Mouse (Mus musculus): ENCODE measurements around the gene Atp13a4. TPM values are rescaled to one million over a fixed set of nuclear protein-coding genes. Genes with fewer than 3 reads are reported as not detected.

Gene Atp13a4
- polyA plus RNA-seq, 1 experiment from 2014 or later, result not detected

- no peak within 1 kb of the TSS for H3K4me3 ChIP-seq
- ATAC-seq (ENCODE audit: low FRiP score, low read depth), result no peak
- WGBS, result 74% methylated on average over 4 of the region's 4 CpGs
Observed at GRCm38 (mm10) chr16:29378458-29378857, 166.2 kb downstream of the Atp13a4 start, which contains the start of gene Atp13a5. Atp13a5 (minus strand) TSS chr16:29378732.

GRCm38 (mm10) chr16:29374636-29375035 lies 170.0 kb downstream of the Atp13a4 start:
- Histone ChIP-seq H3K27ac (no peak overlapping the region), H3K36me3 (no peaks in the 10 kb centered on the region), H3K9ac (no peak overlapping the region), H3K9me3 (no peaks in the 10 kb centered on the region), H3K27me3 (no peaks in the 10 kb centered on the region), H3K4me2 (replicated peaks) (no peak overlapping the region), H3K4me3 (no peak overlapping the region), H3K4me1 (no peaks in the 10 kb centered on the region)
- WGBS, result 81% methylated on average over 8 of the region's 8 CpGs
- ATAC-seq (ENCODE audit: low FRiP score, low read depth), result no peak

More at GRCm38 (mm10) chr16:29378458-29378857, 166.2 kb downstream of the Atp13a4 start, which contains the start of gene Atp13a5:
- H3K36me3 ChIP-seq, result no peaks in the 10 kb centered on the region
- H3K4me2 ChIP-seq (replicated peaks), result no peak within 1 kb of the TSS
- H3K27ac ChIP-seq, result no peak within 1 kb of the TSS
- no peaks in the 10 kb centered on the region for H3K4me1 ChIP-seq
- H3K9me3 ChIP-seq, result no peaks in the 10 kb centered on the region
- H3K27me3 ChIP-seq, result no peaks in the 10 kb centered on the region
- H3K9ac ChIP-seq, result no peak within 1 kb of the TSS

Other genes starting within 250 kb of the Atp13a4 start
- gene Atp13a5, start 166.1 kb downstream of the Atp13a4 start, polyA plus RNA-seq (2015; fragmentation: Nextera tagmentation; extraction: Ambion mirVana), result 0.29 and 0.46 TPM in 2 replicates
- gene Opa1, start 34.5 kb upstream of the Atp13a4 start, polyA plus RNA-seq (2015; fragmentation: Nextera tagmentation; extraction: Ambion mirVana), result 27.8 and 30.3 TPM in 2 replicates

Data from limb, embryonic 13.5 days (tissue).